Mouse (Mus musculus) splenic B cell, adult 2 months (primary cell): ENCODE data around the gene Myo9a.
"Not testable (repeated sequence)": the region's sequence is repeated elsewhere in the genome, so short reads cannot be mapped to it uniquely, and the experiment has no call there.

Experiments
- DNase-seq: peaks from one replicate; pipeline ENCODE4 v3.0.0-alpha.2; 2011; ENCODE audit warnings: low read depth, low spot score
- H3K27me3 ChIP-seq: 2 replicates; pipeline ENCODE4 v1.6.1; 2012; ENCODE audit warnings: mild to moderate bottlenecking, low read length, moderate library complexity, mixed read lengths; ENCODE audit not compliant: control insufficient read depth, poor library complexity, insufficient read depth, severe bottlenecking
- H3K36me3 ChIP-seq: 2 replicates; pipeline ENCODE4 v1.6.1; 2012; ENCODE audit warnings: mild to moderate bottlenecking, low read length, moderate library complexity, mixed read lengths; ENCODE audit not compliant: control insufficient read depth, poor library complexity, insufficient read depth, severe bottlenecking

Gene Myo9a

DNA sequence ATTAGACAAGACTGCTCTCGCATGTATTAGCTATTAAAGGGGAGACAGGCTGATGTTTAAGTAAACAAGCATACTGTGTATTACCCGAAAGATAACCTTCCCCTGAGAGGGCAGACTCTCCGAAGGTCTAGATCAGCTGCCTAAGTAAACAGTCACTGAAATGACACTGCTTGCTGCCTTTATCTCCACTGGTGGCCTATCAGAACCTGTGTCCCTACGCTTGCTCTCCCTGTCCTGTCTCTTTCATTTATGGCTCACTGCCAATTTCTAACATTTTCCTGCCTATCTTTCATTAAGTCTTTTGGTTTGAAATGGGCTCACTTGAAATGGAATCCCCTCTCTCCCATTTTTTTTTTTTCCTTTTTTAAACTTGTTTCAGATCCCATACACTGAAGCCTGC is 15.3 kb upstream of the Myo9a start:
- Histone ChIP-seq H3K27me3 (no peaks in the 10 kb centered on the region), H3K36me3 (no peaks in the 10 kb centered on the region; the same call in 1 of the 2 replicates)
- DNase-seq = no peak

GRCm38 (mm10) chr9:59740593-59740992 is 10.1 kb upstream of the Myo9a start:
- no peak for DNase-seq
- Histone ChIP-seq H3K36me3 (no peaks in the 10 kb centered on the region; the same call in 1 of the 2 replicates), H3K27me3 (no peaks in the 10 kb centered on the region)

GRCm38 (mm10) chr9:59743903-59744302 is 6.8 kb upstream of the Myo9a start:
- H3K36me3 ChIP-seq = no peaks in the 10 kb centered on the region

DNA sequence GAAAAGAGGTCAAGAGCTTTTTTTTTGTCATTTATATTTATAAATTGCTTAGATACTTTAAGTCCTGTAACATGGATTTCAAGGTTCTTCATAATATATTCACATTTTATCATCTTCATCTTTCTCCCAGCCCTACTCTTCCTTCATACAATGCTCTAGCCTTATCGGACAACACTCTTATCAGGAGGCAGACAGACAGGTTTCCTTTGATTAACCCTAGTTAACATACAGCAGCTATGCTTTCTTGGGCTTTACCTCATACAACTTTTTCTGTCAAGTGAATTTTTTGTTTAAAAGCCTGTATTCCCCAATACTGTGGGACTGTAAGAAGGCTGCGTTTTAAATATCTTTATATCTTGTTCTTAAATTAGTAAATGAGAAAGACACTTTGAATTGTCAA is 2.3 kb upstream of the Myo9a start:
- no peak for DNase-seq
- Histone ChIP-seq H3K27me3 (no peaks in the 10 kb centered on the region), H3K36me3 (no peaks in the 10 kb centered on the region)

More at GRCm38 (mm10) chr9:59743903-59744302, 6.8 kb upstream of the Myo9a start:
- no peak for DNase-seq
- no peaks in the 10 kb centered on the region for H3K27me3 ChIP-seq

DNA sequence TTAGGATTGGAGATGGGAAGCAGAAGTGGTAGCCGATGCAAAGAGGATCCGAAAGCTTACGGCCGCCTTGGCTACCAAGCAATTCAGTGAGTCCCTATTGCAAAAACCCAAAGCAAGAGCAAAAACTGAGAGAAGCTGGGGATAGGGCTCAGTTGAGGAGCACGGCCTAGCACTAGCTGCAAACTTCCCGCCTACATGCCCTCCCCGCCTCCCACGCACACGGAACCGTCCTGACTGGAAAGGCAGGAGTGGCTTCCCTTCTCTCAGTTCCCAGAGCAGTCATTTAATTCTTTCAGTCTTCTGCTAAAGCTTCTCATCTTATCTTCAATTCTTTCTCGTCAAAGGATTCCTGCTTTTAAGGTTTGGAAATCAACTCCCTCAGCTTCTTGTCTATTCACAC is 1.7 kb upstream of the Myo9a start:
- Histone ChIP-seq H3K27me3 (no peaks in the 10 kb centered on the region), H3K36me3 (no peaks in the 10 kb centered on the region)
- DNase-seq = no peak

DNA sequence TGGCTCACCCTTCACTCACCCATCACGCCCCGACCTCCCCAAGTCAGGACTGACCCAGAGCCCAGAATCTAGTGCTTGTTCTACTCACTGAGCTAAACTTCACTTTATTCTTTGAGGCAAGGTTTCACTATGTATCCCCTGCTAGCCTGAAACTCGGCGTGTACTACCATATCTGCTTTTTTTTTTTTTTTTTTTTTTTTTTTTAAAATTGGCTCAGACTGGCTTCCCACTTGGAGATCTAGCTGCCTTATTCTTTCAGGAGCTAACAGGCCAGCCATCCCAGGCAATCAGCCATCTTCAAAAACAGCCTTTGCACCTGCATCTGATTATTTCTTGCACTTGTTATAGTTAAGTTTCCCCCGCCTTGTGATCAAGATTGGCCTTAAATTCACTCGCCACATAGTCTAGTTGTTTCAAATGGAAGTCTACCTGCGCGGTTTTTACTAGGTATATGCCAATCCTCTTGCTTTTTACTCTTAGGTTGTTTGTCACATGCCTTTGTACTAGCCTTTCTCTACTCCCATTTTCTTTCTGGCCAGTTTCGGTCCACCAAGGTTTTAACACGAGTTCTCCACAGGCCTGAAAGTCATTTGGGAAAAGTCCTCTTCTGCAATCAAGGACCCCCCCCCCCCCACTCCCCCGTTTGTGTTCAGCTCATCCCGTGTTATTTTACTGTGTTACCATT is 973 bp upstream of the Myo9a start:
- Histone ChIP-seq H3K27me3 (no peaks in the 10 kb centered on the region), H3K36me3 (no peaks in the 10 kb centered on the region)
- DNase-seq = peak; percentile 11

GRCm38 (mm10) chr9:59751066-59751581 is 428 bp downstream of the Myo9a start:
- Histone ChIP-seq H3K36me3 (no peaks in the 10 kb centered on the region), H3K27me3 (no peaks in the 10 kb centered on the region)
- DNase-seq = peak; percentile 80

- Histone ChIP-seq H3K27me3 (no peaks in the 10 kb centered on the region), H3K36me3 (no peaks in the 10 kb centered on the region)
- peak; percentile 7 for DNase-seq
Measured at GRCm38 (mm10) chr9:59751966-59752365, 1.3 kb downstream of the Myo9a start.

DNA sequence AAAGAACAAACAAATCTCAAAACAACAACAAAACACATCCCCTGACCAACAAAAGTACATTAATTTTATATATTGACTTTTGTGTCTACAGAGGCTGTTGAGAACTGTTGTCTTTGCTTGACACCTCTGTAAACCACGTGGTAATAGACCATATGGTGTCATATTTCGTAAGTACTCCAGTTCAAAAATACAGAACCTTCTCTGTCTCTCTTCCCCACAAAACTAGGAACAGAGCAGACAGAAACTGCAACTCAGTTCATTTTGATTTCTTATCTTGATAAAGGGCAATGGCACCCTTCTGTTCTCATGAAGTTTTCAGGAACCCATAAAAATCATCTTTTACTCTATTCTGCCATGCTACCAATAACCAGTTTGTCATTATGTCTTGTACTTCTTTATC is 4.5 kb downstream of the Myo9a start:
- no peak for DNase-seq
- no peaks in the 10 kb centered on the region for H3K36me3 ChIP-seq

GRCm38 (mm10) chr9:59757016-59757415 is 6.3 kb downstream of the Myo9a start:
- DNase-seq, H3K27me3 ChIP-seq, H3K36me3 ChIP-seq: not testable (repeated sequence)

More for the DNA sequence above, 4.5 kb downstream of the Myo9a start:
- H3K27me3 ChIP-seq = no peaks in the 10 kb centered on the region

DNA sequence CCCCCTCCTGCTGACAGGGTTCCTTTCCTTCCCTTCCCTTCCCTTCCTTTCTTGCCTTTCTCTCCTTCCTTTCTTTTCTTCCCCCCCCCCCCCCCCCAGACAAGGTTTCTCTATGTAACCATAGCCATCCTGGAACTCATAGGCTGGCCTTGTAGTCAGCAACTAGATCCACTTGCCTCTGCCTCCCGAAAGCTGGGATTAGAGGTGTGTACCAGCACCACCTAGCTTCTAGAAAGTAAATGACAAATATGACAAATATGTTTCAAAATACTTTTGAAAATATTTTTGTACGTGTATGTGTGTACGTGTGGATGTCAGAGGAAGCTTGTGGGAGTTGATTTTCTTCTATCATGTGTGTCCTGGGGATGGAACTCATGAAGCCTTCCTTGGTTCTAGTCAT is 9.8 kb downstream of the Myo9a start:
- Histone ChIP-seq H3K27me3 (no peaks in the 10 kb centered on the region), H3K36me3 (no peaks in the 10 kb centered on the region)
- peak; percentile 37 for DNase-seq

GRCm38 (mm10) chr9:59766966-59767461 is 16.3 kb downstream of the Myo9a start:
- not testable (repeated sequence) for H3K36me3 ChIP-seq, DNase-seq, H3K27me3 ChIP-seq

GRCm38 (mm10) chr9:59806046-59806774 is 55.5 kb downstream of the Myo9a start:
- H3K36me3 ChIP-seq, DNase-seq, H3K27me3 ChIP-seq: not testable (repeated sequence)

GRCm38 (mm10) chr9:59884551-59884950 is 133.9 kb downstream of the Myo9a start:
- no peak for DNase-seq
- no peaks in the 10 kb centered on the region; the same call in 1 of the 2 replicates for H3K36me3 ChIP-seq
- H3K27me3 ChIP-seq = no peaks in the 10 kb centered on the region

GRCm38 (mm10) chr9:59903382-59903781 is 152.7 kb downstream of the Myo9a start:
- H3K36me3 ChIP-seq = peaks cover 4% of the 10 kb centered on the region; the same call in 1 of the 2 replicates
- DNase-seq = no peak
- no peaks in the 10 kb centered on the region for H3K27me3 ChIP-seq
